Mouse (Mus musculus) layer of hippocampus, adult 2 months (tissue): Measurements from ENCODE around the gene Clrn2. TPM values are rescaled to one million over a fixed set of nuclear protein-coding genes. Genes with fewer than 3 reads are reported as not detected.

Experiments used
- DNase-seq, 2 experiments: peaks; one replicate each; pipeline ENCODE4 v3.0.0; 2022; ENCODE audit warnings: low spot score in 2 of 2
- H3K27ac ChIP-seq: fragments of 200-600 bp; 2 replicates; pipeline ENCODE4 v1.8.1; 2022
- H3K4me3 ChIP-seq: fragments of 200-600 bp; 2 replicates; pipeline ENCODE4 v1.8.1; 2022; ENCODE audit warnings: mild to moderate bottlenecking
- CTCF ChIP-seq: fragments of 200-600 bp; conservative IDR thresholded peaks from 2 replicates; pipeline ENCODE4 v1.8.1; 2022; ENCODE audit warnings: antibody characterized with exemption, mild to moderate bottlenecking, moderate library complexity
- total RNA-seq, 2 experiments: library from RNA; stranded (reverse); gene quantifications; 2 replicates each; pipeline ENCODE4 v1.2.3; 2021

Clrn2 gene
- total RNA-seq, 2 experiments from 2014 or later, result 0.39 to 0.54 TPM

DNA sequence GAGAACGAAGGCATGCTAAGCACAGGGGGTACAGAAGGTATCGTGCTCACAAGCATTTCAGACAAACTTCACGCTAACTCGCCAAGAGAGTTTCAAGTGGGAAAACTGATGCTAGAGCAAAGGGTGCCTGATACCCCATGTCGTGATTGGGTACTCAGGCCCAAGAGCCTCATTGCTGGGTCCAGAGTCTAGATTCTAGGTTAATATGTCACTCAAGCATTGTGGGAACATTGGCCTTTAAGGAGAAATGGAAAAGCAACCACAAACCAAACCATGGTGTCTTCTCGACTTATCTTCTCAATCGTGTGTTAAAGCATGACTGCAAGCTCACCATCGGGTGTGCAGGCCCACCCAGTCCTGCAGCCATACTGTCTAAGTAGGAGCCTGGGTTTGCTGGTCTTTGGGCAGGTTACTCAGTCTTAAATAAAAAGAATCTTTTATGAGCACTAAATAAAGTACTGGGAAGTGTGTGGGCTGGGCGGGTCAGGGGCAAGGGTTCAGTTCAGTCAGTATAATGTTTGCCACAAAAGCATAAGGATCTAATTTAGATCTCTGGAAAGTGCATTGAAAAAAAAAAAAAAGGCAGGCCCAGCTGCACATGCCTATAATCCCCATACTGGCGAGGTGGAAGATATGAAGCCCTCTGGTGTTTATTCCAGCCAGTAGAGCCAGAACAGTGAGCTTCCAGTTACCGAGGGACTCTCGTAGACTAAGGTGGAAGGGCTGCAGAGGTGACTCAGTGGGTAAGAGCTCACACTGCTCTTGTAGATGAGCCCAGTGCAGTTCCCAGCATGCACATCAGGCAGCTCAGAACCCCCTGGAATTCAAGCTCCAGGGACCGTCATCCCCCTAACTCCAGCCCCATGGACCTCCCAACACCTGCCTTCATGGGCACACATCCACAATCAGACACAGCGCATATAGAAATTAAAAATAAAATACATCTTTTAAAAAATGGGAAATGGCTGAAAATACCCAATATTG lies 17.3 kb upstream of the Clrn2 start:
- no peak for DNase-seq
- no peak for TF ChIP-seq CTCF
- Histone ChIP-seq H3K4me3 (no peak overlapping the region), H3K27ac (no peak overlapping the region)

DNA sequence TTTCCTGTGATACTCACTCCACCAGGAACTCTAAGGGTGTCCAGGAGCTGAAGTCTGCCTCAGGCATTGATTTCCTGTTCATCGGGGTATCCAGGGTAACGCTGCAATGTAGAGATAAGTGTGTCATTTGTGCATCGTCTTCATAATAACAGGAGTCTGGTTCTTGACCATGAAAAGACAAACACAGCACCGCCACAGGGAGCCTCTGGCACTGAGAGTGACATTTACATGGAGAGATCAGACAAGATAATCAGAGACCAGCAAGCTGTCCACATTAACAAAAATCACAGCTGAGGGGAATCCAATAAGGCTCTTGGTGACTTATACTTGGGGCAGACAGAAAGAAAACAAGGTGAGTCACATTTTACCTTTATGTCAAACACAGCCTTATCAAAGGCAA lies 15.7 kb upstream of the Clrn2 start:
- no peak overlapping the region for H3K4me3 ChIP-seq
- no peak overlapping the region for H3K27ac ChIP-seq
- no peak for DNase-seq
- no peak for TF ChIP-seq CTCF

DNA sequence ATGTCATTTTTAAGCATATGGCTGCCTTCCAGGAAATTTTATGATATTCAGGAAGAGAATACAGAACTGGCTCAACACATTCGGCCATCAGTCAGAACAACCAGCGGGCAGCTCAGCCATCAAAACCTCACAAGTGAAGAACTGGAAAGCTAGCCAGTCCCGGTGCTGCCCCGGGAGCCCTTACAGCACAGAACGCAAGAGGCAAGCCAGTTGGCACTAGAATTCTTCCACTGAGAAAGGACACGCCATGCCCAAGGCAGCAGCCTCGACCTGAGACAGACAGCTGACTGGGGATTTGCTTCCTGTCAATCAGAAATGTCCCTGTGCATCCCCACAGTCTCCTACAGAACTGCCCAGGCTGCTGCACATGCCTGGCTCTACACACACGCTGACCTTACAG lies 15.2 kb upstream of the Clrn2 start:
- DNase-seq, result no peak
- H3K4me3 ChIP-seq, result no peak overlapping the region
- no peak for TF ChIP-seq CTCF

DNA sequence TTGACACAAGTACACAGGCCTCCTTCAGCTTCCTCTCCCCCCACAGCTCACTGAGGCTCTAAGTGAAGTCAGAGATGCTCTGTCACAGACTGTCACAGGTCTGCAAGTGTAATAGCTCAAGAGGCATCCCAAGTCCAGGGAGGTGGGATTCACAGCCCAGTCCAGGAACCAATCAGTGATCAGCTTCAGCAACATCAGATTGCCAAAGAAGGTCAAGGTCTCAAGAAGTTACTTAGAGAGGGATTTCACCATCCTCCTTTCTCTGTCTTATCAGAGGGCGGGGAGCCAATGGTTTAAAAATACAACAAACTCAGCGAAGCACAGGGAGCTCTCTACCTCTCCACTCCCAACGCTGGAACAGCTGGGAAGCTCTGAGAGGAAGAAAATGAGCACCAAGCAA lies 12.4 kb upstream of the Clrn2 start:
- no peak for TF ChIP-seq CTCF
- DNase-seq, result no peak
- Histone ChIP-seq H3K4me3 (no peak overlapping the region), H3K27ac (no peak overlapping the region)

More for the DNA sequence above, 15.2 kb upstream of the Clrn2 start:
- no peak overlapping the region for H3K27ac ChIP-seq

DNA sequence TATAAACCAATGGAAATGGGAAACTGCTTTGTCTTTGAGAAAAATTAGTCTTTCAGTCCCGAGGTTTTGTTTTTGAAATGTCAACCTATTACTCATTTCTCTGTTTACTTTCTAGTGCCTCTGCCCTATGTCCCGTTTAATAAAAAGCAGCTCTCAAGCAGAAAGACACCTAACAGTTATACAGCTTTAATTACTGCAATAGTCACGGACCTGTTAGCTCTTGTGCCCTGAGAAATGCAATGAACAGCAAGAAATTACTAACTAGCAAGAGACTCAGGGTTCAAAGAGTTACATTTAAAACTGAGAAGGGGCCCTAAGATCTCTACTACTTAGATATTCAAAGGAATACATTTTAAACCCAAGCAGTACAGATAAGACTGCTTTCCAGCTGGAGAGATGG lies 11.8 kb upstream of the Clrn2 start:
- DNase-seq, result no peak
- H3K4me3 ChIP-seq, result no peak overlapping the region
- H3K27ac ChIP-seq, result no peak overlapping the region
- TF ChIP-seq CTCF, result no peak

DNA sequence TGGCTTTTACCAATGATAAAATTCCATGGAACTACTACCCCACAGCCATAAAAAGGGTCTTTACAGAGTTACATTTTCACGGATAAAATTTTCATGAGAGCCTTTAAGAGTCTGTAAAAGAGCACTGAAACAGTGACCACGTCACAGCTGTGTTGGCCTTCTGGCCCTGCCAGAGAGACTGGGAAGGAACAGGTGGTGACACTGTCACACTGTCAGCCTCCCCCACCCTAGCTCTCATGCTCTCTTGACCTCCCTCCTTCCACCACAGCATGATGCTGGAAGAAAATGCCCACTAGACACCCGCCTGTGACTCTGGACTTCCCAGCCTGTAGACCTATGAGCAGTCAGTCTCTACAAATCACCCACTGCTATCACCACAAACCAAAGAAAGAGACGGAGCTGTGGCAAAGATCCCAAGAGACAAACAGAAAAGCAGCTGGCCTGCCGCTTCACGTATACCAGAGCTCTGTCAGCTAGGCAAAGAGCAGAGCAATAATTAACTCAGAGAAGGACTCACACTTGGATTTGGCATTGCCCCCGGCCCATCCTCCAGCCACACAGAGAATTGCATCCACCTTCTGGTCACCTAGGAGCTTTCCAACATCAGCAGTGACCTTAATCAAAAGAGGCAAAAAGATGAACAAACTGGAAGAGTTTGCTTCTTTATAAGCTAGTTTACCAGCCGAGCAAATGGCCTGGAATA lies 9.3 kb upstream of the Clrn2 start:
- DNase-seq, result no peak
- TF ChIP-seq CTCF, result no peak
- Histone ChIP-seq H3K27ac (no peak overlapping the region), H3K4me3 (no peak overlapping the region)

DNA sequence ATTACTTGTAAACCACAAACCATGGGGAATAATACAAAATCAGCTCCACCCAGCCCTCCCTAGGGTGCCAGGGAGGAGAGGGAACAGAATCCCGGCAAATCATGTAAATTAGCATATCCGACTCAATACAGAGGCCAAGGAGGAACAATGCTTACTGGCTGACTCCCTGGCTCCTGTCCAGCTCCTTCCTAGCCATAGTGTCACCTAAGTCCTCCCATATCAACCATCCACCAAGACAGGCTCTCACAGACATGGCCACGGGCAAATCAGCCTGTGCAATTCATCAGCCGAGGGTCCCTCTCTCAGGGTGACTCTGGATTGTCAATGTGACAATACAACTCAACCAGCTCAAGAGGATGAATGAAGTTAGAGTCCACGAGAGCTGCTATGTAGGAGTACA lies 4.9 kb upstream of the Clrn2 start:
- H3K27ac ChIP-seq, result peak overlapping the region; percentile 46; the same call in 1 of the 2 replicates
- no peak for DNase-seq
- no peak for TF ChIP-seq CTCF
- H3K4me3 ChIP-seq, result peak overlapping the region; percentile 63

DNA sequence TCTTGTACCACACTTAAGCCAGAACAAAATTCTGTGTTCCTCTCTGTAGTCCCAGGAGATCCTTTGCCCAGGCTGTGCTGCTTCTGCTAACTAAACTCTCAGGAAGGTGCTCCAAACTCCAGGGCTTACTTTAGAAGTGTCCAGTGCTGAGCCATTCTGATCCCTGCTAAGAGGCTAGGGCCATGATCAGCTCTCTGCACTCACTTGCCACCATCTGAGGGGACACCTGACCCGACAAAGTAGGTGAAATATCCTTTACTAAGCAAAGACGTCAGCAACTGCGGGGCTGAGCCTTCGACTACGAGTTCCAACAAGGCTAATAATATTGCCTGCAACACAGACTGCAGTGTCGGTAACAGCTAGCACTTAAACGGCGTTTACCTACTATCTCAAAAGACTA lies 4.3 kb upstream of the Clrn2 start:
- no peak for DNase-seq
- Histone ChIP-seq H3K4me3 (peak overlapping the region; percentile 63), H3K27ac (peak overlapping the region; percentile 79)
- no peak for TF ChIP-seq CTCF

DNA sequence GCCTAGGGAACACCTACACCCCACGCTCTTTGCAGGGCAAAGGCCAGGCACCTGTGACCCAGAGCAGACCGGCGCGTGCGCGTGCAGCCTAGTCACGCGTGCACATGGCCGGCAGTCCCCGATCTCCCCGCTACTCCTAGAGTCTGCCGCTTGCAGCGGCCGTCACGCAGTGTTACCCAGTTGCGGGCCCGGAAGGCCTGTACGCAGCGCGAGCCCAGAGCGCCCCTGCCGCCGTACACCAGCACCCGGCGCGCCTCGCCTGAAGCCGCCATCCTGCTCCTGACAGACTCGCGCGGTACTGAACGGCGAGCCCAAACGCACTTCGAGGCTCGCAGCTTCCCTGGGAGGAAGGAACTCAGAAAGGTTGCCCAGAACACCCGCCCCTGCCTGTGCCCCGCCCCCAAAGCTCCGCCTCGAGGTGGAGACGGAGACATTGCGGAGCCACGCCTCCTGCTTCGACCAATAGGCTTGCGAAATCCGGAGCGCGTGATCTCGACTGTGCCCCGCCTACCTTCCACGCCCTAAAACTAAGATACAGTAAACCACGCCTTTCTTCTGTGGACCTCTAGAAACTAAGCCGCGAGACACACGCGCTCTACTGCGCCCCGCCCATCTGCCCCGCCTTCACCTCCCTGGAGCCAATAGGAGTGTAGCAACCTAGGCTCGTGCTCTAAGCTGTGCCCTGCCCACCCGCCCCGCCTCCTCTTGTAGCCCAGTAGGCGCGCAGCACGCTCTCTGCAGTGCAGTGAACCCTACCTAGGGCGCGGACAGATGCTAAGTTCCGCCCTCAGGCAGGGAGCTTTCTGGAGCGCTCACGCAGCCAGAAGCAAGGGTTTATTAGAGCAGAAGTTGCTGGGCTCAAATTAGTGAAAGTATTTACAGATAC lies 3.5 kb upstream of the Clrn2 start, which contains the start of gene Qdpr:
Gene Qdpr (minus strand): TSS at position 406 of the 886 bp plus-strand sequence.
- TF ChIP-seq CTCF, result peak; percentile 36; the same call in 1 of the 2 replicates
- DNase-seq, result peak; percentile 90 to 96
- Histone ChIP-seq H3K4me3 (peak within 1 kb of the TSS; percentile 63), H3K27ac (peak within 1 kb of the TSS; percentile 79)

DNA sequence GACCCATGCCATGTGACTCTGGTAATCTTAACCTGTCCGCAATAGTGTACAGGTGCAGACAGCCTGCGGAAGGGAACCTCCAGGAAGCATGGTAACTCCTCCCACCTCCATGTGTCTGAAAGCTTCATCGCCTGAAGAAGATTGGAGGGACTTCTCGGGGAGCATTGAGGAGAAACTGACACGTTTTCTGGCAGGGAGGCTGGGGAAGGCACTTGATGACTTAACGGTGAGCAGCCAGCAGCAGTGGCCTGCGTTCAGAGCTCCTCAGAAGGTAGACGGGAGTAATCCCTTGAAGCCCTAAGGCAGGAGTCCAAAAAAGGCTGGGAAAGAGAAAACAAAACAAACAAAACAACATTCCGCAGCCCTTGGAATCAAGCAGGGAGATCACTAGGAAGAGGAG lies 905 bp downstream of the Clrn2 start:
- H3K4me3 ChIP-seq, result no peak overlapping the region
- no peak for TF ChIP-seq CTCF
- H3K27ac ChIP-seq, result no peak overlapping the region
- no peak for DNase-seq

DNA sequence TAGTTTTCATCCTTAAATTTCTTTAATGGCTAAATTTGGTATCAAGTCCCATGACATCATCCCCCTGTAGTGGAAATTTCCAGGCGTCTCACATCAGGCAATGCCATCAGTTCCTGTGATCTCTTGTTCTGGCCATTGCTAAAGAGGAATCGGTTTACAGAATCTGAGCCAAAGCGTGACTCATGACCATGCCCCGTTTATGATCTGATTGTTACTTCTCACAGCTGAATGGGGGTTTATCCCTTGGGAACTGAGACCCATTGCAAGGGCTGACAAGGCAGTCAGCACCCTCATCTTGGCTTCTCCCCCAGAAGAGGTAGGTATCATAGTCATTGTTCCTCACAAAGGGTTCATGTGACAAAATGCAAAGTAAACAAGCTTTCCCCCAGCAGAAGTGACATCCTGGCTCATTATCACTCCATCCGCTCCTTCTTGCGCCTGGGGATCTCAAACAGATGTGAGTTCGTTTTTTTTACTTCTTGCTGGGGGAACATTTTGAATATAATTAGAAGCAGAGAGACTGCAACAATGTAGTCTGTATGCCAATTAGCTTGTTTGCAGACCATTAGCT lies 19.4 kb downstream of the Clrn2 start:
- no peak overlapping the region for H3K4me3 ChIP-seq
- DNase-seq, result peak; percentile 18 to 46
- peak overlapping the region; percentile 71 for H3K27ac ChIP-seq
- TF ChIP-seq CTCF, result no peak

DNA sequence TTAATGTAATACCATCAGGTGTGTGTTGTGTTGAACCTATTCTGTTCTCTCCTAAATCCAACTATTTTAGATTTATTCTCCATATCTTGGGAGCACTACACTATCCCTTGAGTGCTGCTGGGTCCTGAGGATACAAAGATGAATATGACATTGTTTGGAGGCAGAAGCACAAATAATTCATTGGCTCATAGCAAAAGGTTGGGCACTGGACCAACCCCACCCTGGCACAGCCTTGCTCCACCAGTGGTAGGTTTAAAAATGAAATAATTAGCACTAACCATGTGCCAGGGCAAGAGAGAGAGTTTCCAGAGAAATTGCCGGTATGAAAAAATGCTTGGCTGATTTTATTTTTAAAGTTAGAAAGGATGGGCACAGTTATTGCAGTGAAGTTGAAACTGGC lies 20.0 kb downstream of the Clrn2 start:
- no peak for DNase-seq
- peak overlapping the region; percentile 71 for H3K27ac ChIP-seq
- H3K4me3 ChIP-seq, result no peak overlapping the region
- TF ChIP-seq CTCF, result no peak

DNA sequence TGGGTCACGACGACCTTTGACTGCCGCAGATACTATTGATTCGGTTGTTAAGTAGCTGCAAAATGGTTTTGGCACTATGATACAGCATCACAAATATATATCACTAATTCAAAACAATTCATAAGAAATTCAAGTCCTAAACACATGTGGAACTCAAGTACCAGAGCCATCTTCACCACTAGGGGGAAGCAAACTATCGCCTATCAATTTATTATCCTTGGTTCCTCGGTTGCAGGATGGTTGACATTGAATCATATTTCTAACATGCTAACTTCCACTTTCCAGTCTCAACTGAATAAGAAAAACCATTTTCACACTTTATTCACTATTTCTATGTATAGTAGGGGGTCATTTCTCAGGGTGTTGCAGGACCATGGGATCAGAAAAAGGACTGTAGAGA lies 20.7 kb downstream of the Clrn2 start:
- DNase-seq, result peak; percentile 72 to 78
- H3K27ac ChIP-seq, result peak overlapping the region; percentile 71
- peak; percentile 91 for TF ChIP-seq CTCF
- no peak overlapping the region for H3K4me3 ChIP-seq
